In the genomic region with DNA sequence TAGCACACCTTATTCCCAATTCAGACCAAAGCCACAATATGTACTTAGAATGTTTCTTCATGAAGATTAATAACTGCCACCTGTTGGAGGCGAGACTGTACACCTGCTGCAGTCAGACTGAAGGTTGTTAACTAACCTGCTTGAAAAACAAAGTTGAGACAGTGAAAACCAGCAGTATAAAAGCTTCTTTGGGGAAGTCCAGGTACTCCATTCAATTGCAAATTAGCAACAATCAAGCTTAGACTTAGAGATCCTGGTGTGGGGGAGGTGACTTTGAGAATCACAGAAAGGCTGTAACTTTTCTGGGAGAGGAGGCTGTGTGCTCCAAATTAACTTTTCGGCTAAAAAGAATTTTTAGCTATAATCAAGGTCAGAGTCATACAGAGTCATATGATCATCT, we compare ENCODE assay signal across 7 mouse cellular contexts. TPM values are rescaled to one million over a fixed set of nuclear protein-coding genes. Genes with fewer than 3 reads are reported as not detected.
"Had no signal": no experiment of that assay in that cellular context is flagged by ENCODE, and none has a peak within 500 bp of the region (broad histone marks: within the 10 kb centered on the region; RNA-seq: fewer than 3 reads in every experiment).

No protein-coding gene starts in this region.

RNA-seq across cellular contexts. Expression of gene Atf7ip2, which starts 24.5 kb away (rescaled TPM):
- total RNA-seq: neutrophil, adult 5-6 weeks had no signal
- polyA plus RNA-seq: neural tube, embryonic 13.5 days; spleen, adult 2 months; thymus, adult 2 months had no signal

RNA-seq across cellular contexts. Expression of gene Rpl39l, which starts 47.0 kb away (rescaled TPM):
- total RNA-seq: neutrophil, adult 5-6 weeks had no signal
- polyA plus RNA-seq: neural tube, embryonic 13.5 days; neural tube, embryonic 14.5 days; small intestine, adult 2 months; spleen, adult 2 months; stomach, postnatal 0 days had no signal
